In genomic region chr2:101722370-101723332, GRCm38 (mm10) we compare ENCODE assay signal across 8 mouse cellular contexts. TPM values are rescaled to one million over a fixed set of nuclear protein-coding genes. Genes with fewer than 3 reads are reported as not detected.
DNase-seq lines count a peak whose midpoint lies in the region; ATAC-seq and TF ChIP-seq lines count a peak whose summit lies in the region.

No protein-coding gene starts in this region.

- no peak overlapping the region for H3K4me2 ChIP-seq in forebrain, embryonic 12.5 days
- no peak overlapping the region for H3K4me2 ChIP-seq in hindbrain, embryonic 15.5 days
- H3K4me2 ChIP-seq in neural tube, embryonic 12.5 days (replicated peaks) = no peak overlapping the region

- no peak overlapping the region for H3K9ac ChIP-seq in ES-E14 (ENCODE audit: insufficient read depth, low read depth, low read length, poor library complexity, severe bottlenecking)
- no peak overlapping the region for H3K9ac ChIP-seq in forebrain, embryonic 12.5 days
- H3K9ac ChIP-seq in hindbrain, embryonic 15.5 days = no peak overlapping the region
- H3K9ac ChIP-seq in neural tube, embryonic 12.5 days = no peak overlapping the region

- in situ Hi-C loops in ES-E14 (cut with MboI; ENCODE audit: low sequenced_read_pairs in 2 of 2, unreplicated experiment in 2 of 2) = loop anchor here in 1 of 2 experiments (25.0 kb wide), 1 partner anchor 740 kb away; the partner anchor contains the start of gene Fjx1

- 0 out of 2 replicates have a peak overlapping the region, but pooled peaks have one; percentile 40 for H3K27ac ChIP-seq in ES-E14 (ENCODE audit: insufficient read depth, low read depth, low read length, poor library complexity, severe bottlenecking)
- peak overlapping the region; percentile 88 for H3K27ac ChIP-seq in forebrain, embryonic 12.5 days
- H3K27ac ChIP-seq in hindbrain, embryonic 15.5 days (replicated peaks) = peak overlapping the region; percentile 63
- H3K27ac ChIP-seq in neural tube, embryonic 12.5 days = peak overlapping the region; percentile 43; the same call in 1 of the 2 replicates

- WGBS in forebrain, embryonic 12.5 days = 14% methylated on average over 8 of the region's 8 CpGs
- WGBS in hindbrain, embryonic 15.5 days = 27% methylated on average over 8 of the region's 8 CpGs
- WGBS in neural tube, embryonic 12.5 days = 26% methylated on average over 8 of the region's 8 CpGs

- peaks cover 0 to 15% of the 10 kb centered on the region in 2 experiments; a peak in 2 of 4 replicates for H3K4me1 ChIP-seq in ES-E14 (ENCODE audit: control insufficient read depth in 2 of 2, insufficient read depth in 2 of 2, low read length in 2 of 2, poor library complexity in 1 of 2)
- peaks cover 23% of the 10 kb centered on the region for H3K4me1 ChIP-seq in forebrain, embryonic 12.5 days
- peaks cover 17% of the 10 kb centered on the region for H3K4me1 ChIP-seq in hindbrain, embryonic 15.5 days (replicated peaks)
- H3K4me1 ChIP-seq in neural tube, embryonic 12.5 days = peaks cover 15% of the 10 kb centered on the region

- no peaks in the 10 kb centered on the region for H3K27me3 ChIP-seq in forebrain, embryonic 12.5 days
- no peaks in the 10 kb centered on the region for H3K27me3 ChIP-seq in hindbrain, embryonic 15.5 days
- no peaks in the 10 kb centered on the region for H3K27me3 ChIP-seq in neural tube, embryonic 12.5 days (replicated peaks)

- H3K9me3 ChIP-seq in ES-E14 (ENCODE audit: control insufficient read depth, insufficient read depth, low read depth, low read length) = no peaks in the 10 kb centered on the region
- H3K9me3 ChIP-seq in forebrain, embryonic 12.5 days = no peaks in the 10 kb centered on the region
- no peaks in the 10 kb centered on the region for H3K9me3 ChIP-seq in hindbrain, embryonic 15.5 days
- no peaks in the 10 kb centered on the region for H3K9me3 ChIP-seq in neural tube, embryonic 12.5 days

- peak; percentile 37 to 45 for DNase-seq in cerebellum, postnatal 14 days
- DNase-seq in ES-E14 (ENCODE audit: low read depth, low spot score) = peak; percentile 57
- DNase-seq in B cell, adult 2 months = no peak

- ATAC-seq in cerebellum, adult (ENCODE audit: insufficient number of reproducible peaks, low FRiP score, low TSS enrichment) = no peak
- ATAC-seq in forebrain, embryonic 12.5 days (ENCODE audit: low FRiP score) = peak; percentile 86
- peak; percentile 75 for ATAC-seq in hindbrain, embryonic 15.5 days (ENCODE audit: low FRiP score, low read depth)
- peak; percentile 79 for ATAC-seq in neural tube, embryonic 12.5 days (ENCODE audit: low FRiP score, low read depth)
- ATAC-seq in megakaryocyte progenitor cell, adult 5-6 weeks (replicated peaks; ENCODE audit: poor library complexity) = no peak

- no peak overlapping the region for H3K4me3 ChIP-seq in ES-E14 (ENCODE audit: insufficient read depth in 1 of 2, low read depth in 1 of 2, low read length in 2 of 2, poor library complexity in 1 of 2, severe bottlenecking in 1 of 2)
- H3K4me3 ChIP-seq in forebrain, embryonic 12.5 days (replicated peaks) = no peak overlapping the region
- no peak overlapping the region for H3K4me3 ChIP-seq in hindbrain, embryonic 15.5 days
- H3K4me3 ChIP-seq in neural tube, embryonic 12.5 days = no peak overlapping the region

- H3K36me3 ChIP-seq in ES-E14 (ENCODE audit: control insufficient read depth, insufficient read depth, low read length, poor library complexity, severe bottlenecking) = no peaks in the 10 kb centered on the region
- no peaks in the 10 kb centered on the region for H3K36me3 ChIP-seq in forebrain, embryonic 12.5 days (replicated peaks)
- no peaks in the 10 kb centered on the region for H3K36me3 ChIP-seq in hindbrain, embryonic 15.5 days
- no peaks in the 10 kb centered on the region for H3K36me3 ChIP-seq in neural tube, embryonic 12.5 days

TF ChIP-seq in ES-E14, 5 proteins besides CTCF, POLR2A, EP300 and RAD21:
- TF ChIP-seq ZNF384 (IDR thresholded peaks at IDR 0.05; ENCODE audit: low read depth, low read length) (no peak), HCFC1 (IDR thresholded peaks at IDR 0.05; ENCODE audit: borderline replicate concordance, insufficient read depth, low read length) (no peak), ZC3H11A (IDR thresholded peaks at IDR 0.05; ENCODE audit: borderline replicate concordance, low read depth, low read length) (no peak), CHD2 (IDR thresholded peaks at IDR 0.05; ENCODE audit: low read depth, low read length) (0 out of 2 replicates have a peak, but pooled peaks have one; percentile 25), MAFK (IDR thresholded peaks at IDR 0.05; ENCODE audit: insufficient read depth, low read depth, low read length) (no peak)

RNA-seq across cellular contexts. Expression of gene Traf6, which starts 44.4 kb away (rescaled TPM):
- 9.5 and 10.5 TPM in 2 replicates for total RNA-seq in ES-E14 (2012; rRNA removed)
- 18.9 and 19.6 TPM in 2 replicates for polyA plus RNA-seq in forebrain, embryonic 12.5 days (2016; fragmentation: Nextera tagmentation; extraction: Ambion mirVana)
- polyA plus RNA-seq in hindbrain, embryonic 15.5 days (2015; fragmentation: Nextera tagmentation; extraction: Ambion mirVana) = 5.6 and 5.7 TPM in 2 replicates
- polyA plus RNA-seq in neural tube, embryonic 12.5 days (2016; fragmentation: Nextera tagmentation; extraction: Ambion mirVana) = 11.5 and 13.7 TPM in 2 replicates
- total RNA-seq in megakaryocyte progenitor cell, adult 5-6 weeks (2015) = 24.5 and 27.1 TPM in 2 replicates
- total RNA-seq in megakaryocyte progenitor cell, adult 5-6 weeks (2017) = 14.0 and 14.1 TPM in 2 replicates

Comparison
In these comparisons a context has a peak if more than half of its experiments do, and no peak if none do; other contexts are left out.
1. DNase-seq: peak in cerebellum, postnatal 14 days (2 of 2) and ES-E14 (single experiment); none in B cell, adult 2 months (0 of 2).
2. ATAC-seq: peak in forebrain, embryonic 12.5 days (single experiment), hindbrain, embryonic 15.5 days (single experiment) and neural tube, embryonic 12.5 days (single experiment); none in cerebellum, adult (single experiment) and megakaryocyte progenitor cell, adult 5-6 weeks (single experiment).
3. Peak in every context shown above with its lines, with median percentiles within 50 percentile points of each other: H3K27ac ChIP-seq.